Mouse (Mus musculus) liver, embryonic 14.5 days (tissue): ENCODE measurements around the gene Ceacam18. TPM values are rescaled to one million over a fixed set of nuclear protein-coding genes. Genes with fewer than 3 reads are reported as not detected.
A peak's percentile ranks its signal among the peaks of the same experiment; 100 is the strongest.
"Not testable (repeated sequence)": the region's sequence is repeated elsewhere in the genome, so short reads cannot be mapped to it uniquely, and the experiment has no call there.

Experiments used
- ATAC-seq: fragments of 200-750 bp; cut with Nextera tagmentation; 2 replicates; pipeline ENCODE4 v1.8.0; 2017; ENCODE audit warnings: moderate number of reproducible peaks, mild to moderate bottlenecking, moderate library complexity; ENCODE audit not compliant: insufficient read depth
- DNase-seq, 3 experiments: peaks; one replicate each; pipeline ENCODE4 v3.0.0-alpha.2; 2012 to 2013; ENCODE audit warnings: low read depth in 3 of 3, low spot score in 3 of 3
- H3K27ac ChIP-seq: fragments of 300-500 bp; sonication (generic); 2 replicates; pipeline ENCODE4 v1.5.1; 2014; ENCODE audit warnings: moderate library complexity, mild to moderate bottlenecking, control low read depth, inconsistent platforms
- H3K27me3 ChIP-seq: fragments of 300-500 bp; sonication (generic); 2 replicates; pipeline ENCODE4 v1.6.1; 2014; ENCODE audit warnings: mild to moderate bottlenecking, low read length, moderate library complexity; ENCODE audit not compliant: control insufficient read depth, insufficient read depth
- H3K36me3 ChIP-seq: fragments of 300-500 bp; sonication (generic); replicated peaks from 2 replicates; pipeline ENCODE4 v1.6.1; 2014; ENCODE audit warnings: low read depth; ENCODE audit not compliant: control insufficient read depth, insufficient read depth
- H3K4me1 ChIP-seq, 2 experiments: fragments of 200-500 bp in 1 of 2; fragments of 300-500 bp in 1 of 2; sonication (generic) in 1 of 2; replicated peaks; 2 replicates each; pipeline ENCODE4 v1.6.1; 2012 to 2014; ENCODE audit warnings: antibody characterized with exemption in 1 of 2, inconsistent platforms in 1 of 2, low read length in 1 of 2; ENCODE audit not compliant: control insufficient read depth in 2 of 2, insufficient read depth in 2 of 2
- H3K4me2 ChIP-seq: fragments of 300-500 bp; sonication (generic); 2 replicates; pipeline ENCODE4 v1.6.1; 2014; ENCODE audit warnings: low read depth, mild to moderate bottlenecking, control low read depth, moderate library complexity
- H3K4me3 ChIP-seq, 2 experiments: fragments of 200-500 bp in 1 of 2; fragments of 300-500 bp in 1 of 2; sonication (generic) in 1 of 2; 2 replicates each; pipeline ENCODE4 v1.5.1; 2012 to 2014; ENCODE audit warnings: low read depth in 2 of 2, low read length in 2 of 2, mild to moderate bottlenecking in 2 of 2, control low read depth in 1 of 2, inconsistent platforms in 1 of 2, moderate library complexity in 1 of 2; ENCODE audit not compliant: insufficient read depth in 1 of 2
- H3K9ac ChIP-seq: fragments of 300-500 bp; sonication (generic); replicated peaks from 2 replicates; pipeline ENCODE4 v1.6.1; 2014; ENCODE audit warnings: mild to moderate bottlenecking, control low read depth, moderate library complexity
- H3K9me3 ChIP-seq: fragments of 300-500 bp; sonication (generic); 2 replicates; pipeline ENCODE4 v1.6.1; 2016; ENCODE audit warnings: low read length, mixed read lengths; ENCODE audit not compliant: control insufficient read depth
- CTCF ChIP-seq: IDR thresholded peaks from 2 replicates; pipeline ENCODE4 v1.5.1; 2016; ENCODE audit warnings: antibody characterized with exemption, low read depth, control low read depth
- EP300 ChIP-seq: IDR thresholded peaks from 2 replicates; pipeline ENCODE4 v1.6.1; 2016; ENCODE audit warnings: antibody characterized with exemption, low read depth
- WGBS: fragments of 180-500 bp; shearing (Covaris S2); extraction: QIAGEN DNeasy Blood & Tissue Kit; methylation state at CpG from one replicate; pipeline ENCODE4 v1.1.7; 2014; ENCODE audit not compliant: insufficient replicate concordance; 5-methylcytosine and 5-hydroxymethylcytosine counted together
- polyA plus RNA-seq, 2 experiments: library from polyadenylated mRNA; depleted of rRNA in 1 of 2; stranded (reverse) in 1 of 2; unstranded in 1 of 2; fragments of >200 nt; fragmentation: Nextera tagmentation in 1 of 2; extraction: Ambion mirVana in 1 of 2; gene quantifications; 2 replicates each; pipeline versions ENCODE4 v1.2.1 to v1.2.3; 2012 to 2014

Gene Ceacam18
- polyA plus RNA-seq, 2 experiments: 0.08 TPM; not detected in 1

DNA sequence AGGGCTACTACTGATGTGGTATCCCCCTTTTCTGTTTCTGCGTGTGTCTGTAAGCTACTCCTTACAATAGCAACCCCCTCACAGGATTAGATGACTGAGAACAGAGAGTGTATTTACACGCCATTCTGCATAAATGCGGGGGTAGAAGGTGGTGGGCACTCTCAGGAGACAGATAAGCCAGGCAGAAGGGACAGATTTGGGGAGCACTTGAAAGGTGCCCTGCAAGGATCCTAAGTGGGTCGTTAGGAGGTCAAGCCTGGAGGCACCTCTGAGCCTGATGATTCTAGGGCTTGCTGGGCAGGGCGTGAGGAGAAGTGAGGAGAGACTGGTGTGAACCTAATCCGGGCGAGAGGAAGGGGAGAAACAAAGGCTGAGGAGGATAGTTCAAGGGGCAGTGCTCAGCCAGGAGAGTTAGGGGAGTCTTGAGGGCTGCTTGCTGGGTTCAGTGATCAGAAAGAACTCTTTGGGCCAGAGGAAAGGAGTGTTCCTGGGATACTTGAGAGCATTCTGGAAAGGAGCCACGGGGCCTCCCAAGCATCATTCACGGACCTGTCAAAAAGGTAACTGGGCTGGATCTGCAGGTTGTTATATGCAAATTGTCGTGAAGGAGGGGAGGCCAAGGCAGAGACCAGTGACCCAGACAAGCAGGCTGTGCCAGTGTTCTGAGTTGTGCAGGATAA, 38.2 kb downstream of the Ceacam18 start:
- Histone ChIP-seq H3K4me1 (peaks cover 0 to 16% of the 10 kb centered on the region in 2 experiments; a peak in 2 of 4 replicates), H3K9me3 (no peaks in the 10 kb centered on the region), H3K36me3 (peaks cover 4% of the 10 kb centered on the region), H3K4me2 (peak overlapping the region; percentile 85), H3K27me3 (no peaks in the 10 kb centered on the region), H3K4me3 (peak overlapping the region; percentile 74 to 99), H3K9ac (peak overlapping the region; percentile 81), H3K27ac (no peak overlapping the region)
- TF ChIP-seq CTCF: no peak
- TF ChIP-seq EP300: no peak
- 21% methylated on average over 10 of the region's 10 CpGs for WGBS
- DNase-seq (no peak), ATAC-seq (no peak)

DNA sequence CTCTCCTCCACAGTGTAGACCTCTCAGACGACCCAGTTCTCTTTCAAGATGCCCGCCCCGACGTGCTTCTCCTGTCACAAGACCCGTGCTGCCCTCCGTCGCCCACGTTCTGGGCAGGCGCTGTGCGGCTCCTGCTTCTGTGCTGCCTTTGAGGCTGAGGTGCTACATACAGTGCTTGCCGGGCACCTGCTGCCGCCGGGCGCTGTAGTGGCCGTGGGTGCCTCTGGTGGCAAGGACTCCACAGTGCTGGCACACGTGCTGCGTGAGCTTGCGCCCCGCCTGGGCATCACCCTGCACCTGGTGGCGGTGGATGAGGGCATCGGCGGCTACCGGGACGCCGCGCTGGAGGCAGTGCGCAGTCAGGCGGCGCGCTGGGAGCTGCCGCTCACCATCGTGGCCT, 40.6 kb downstream of the Ceacam18 start:
- Histone ChIP-seq H3K9me3 (no peaks in the 10 kb centered on the region), H3K4me3 (no peak overlapping the region), H3K9ac (no peak overlapping the region), H3K4me1 (peaks cover 0 to 16% of the 10 kb centered on the region in 2 experiments; a peak in 2 of 4 replicates), H3K4me2 (no peak overlapping the region), H3K27ac (no peak overlapping the region), H3K27me3 (no peaks in the 10 kb centered on the region), H3K36me3 (peaks cover 4% of the 10 kb centered on the region)
- 85% methylated on average over 32 of the region's 32 CpGs for WGBS
- ATAC-seq (no peak), DNase-seq (no peak)
- no peak for TF ChIP-seq EP300
- no peak for TF ChIP-seq CTCF

DNA sequence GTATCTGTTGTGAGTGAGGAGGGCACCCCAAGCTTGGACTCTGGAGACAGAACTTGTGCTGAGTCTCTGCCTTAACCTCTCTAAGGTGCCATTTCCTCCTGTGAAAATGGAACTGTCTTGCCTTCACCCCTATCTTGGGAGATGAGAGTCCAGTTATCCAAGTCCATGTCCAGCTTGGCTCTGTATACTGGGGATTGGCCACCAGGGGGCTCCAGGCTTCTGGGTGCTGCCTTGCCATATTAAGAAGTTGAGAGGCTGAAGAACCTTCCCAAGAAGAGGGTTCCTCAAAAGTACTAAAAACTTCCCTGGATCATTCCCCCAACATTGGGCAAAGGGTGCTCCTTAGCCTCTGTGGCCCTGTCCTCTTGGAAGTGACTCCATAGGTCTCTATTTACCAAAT, 44.0 kb downstream of the Ceacam18 start:
- H3K27ac ChIP-seq: no peak overlapping the region
- no peaks in the 10 kb centered on the region for H3K9me3 ChIP-seq
- no peak overlapping the region for H3K4me2 ChIP-seq
- no peak overlapping the region for H3K9ac ChIP-seq
- H3K36me3 ChIP-seq: peaks cover 4% of the 10 kb centered on the region
- H3K4me1 ChIP-seq: no peaks in the 10 kb centered on the region
- no peak for ATAC-seq
- no peak overlapping the region for H3K4me3 ChIP-seq
- H3K27me3 ChIP-seq: no peaks in the 10 kb centered on the region
- TF ChIP-seq EP300: no peak
- peak; percentile 71 for TF ChIP-seq CTCF
- no peak for DNase-seq

- Histone ChIP-seq H3K4me2 (no peak overlapping the region), H3K9me3 (no peaks in the 10 kb centered on the region), H3K27me3 (no peaks in the 10 kb centered on the region), H3K4me1 (no peaks in the 10 kb centered on the region), H3K27ac (no peak overlapping the region), H3K9ac (no peak overlapping the region), H3K4me3 (no peak overlapping the region), H3K36me3 (peaks cover 4% of the 10 kb centered on the region)
- WGBS: 26% methylated on average over 5 of the region's 5 CpGs
- ATAC-seq: no peak
- DNase-seq: peak in 1 of 3 experiments; percentile 15
- TF ChIP-seq EP300: no peak
- TF ChIP-seq CTCF: peak; percentile 88
Observed at GRCm38 (mm10) chr7:43680960-43681359, 46.5 kb downstream of the Ceacam18 start.

GRCm38 (mm10) chr7:43682511-43682910, 48.0 kb downstream of the Ceacam18 start:
- H3K36me3 ChIP-seq, H3K4me1 ChIP-seq, ATAC-seq, H3K9ac ChIP-seq, H3K9me3 ChIP-seq, H3K4me3 ChIP-seq, H3K27ac ChIP-seq, H3K4me2 ChIP-seq, DNase-seq, H3K27me3 ChIP-seq: not testable (repeated sequence)
- 0% methylated on average over 1 of the region's 1 CpGs for WGBS
